Mouse (Mus musculus) limb, embryonic 14.5 days (tissue): ENCODE results near the gene Myadm. TPM values are rescaled to one million over a fixed set of nuclear protein-coding genes. Genes with fewer than 3 reads are reported as not detected.

Experiments
- ATAC-seq: fragments of 200-750 bp; cut with Nextera tagmentation; 2 replicates; pipeline ENCODE4 v1.8.0; 2017; ENCODE audit warnings: low read depth, moderate number of reproducible peaks, moderate TSS enrichment; ENCODE audit not compliant: low FRiP score
- DNase-seq: peaks from one replicate; pipeline ENCODE4 v3.0.0-alpha.2; 2015; ENCODE audit warnings: low spot score
- H3K27ac ChIP-seq: fragments of 300-500 bp; sonication (generic); replicated peaks from 2 replicates; pipeline ENCODE4 v1.5.1; 2014; ENCODE audit warnings: low read depth, mild to moderate bottlenecking, low read length, moderate library complexity, mixed read lengths
- H3K27me3 ChIP-seq: fragments of 300-500 bp; sonication (generic); 2 replicates; pipeline ENCODE4 v1.6.1; 2014; ENCODE audit warnings: low read length, mixed read lengths; ENCODE audit not compliant: control insufficient read depth, insufficient read depth
- H3K36me3 ChIP-seq: fragments of 300-500 bp; sonication (generic); 2 replicates; pipeline ENCODE4 v1.6.1; 2014; ENCODE audit warnings: mild to moderate bottlenecking, low read length, moderate library complexity, mixed read lengths; ENCODE audit not compliant: control insufficient read depth, insufficient read depth
- H3K4me1 ChIP-seq: fragments of 300-500 bp; sonication (generic); 2 replicates; pipeline ENCODE4 v1.6.1; 2014; ENCODE audit warnings: antibody characterized with exemption, low read length, mixed read lengths; ENCODE audit not compliant: control insufficient read depth, insufficient read depth
- H3K4me2 ChIP-seq: fragments of 300-500 bp; sonication (generic); replicated peaks from 2 replicates; pipeline ENCODE4 v1.6.1; 2014; ENCODE audit warnings: low read depth, mild to moderate bottlenecking, low read length, moderate library complexity; ENCODE audit not compliant: severe bottlenecking
- H3K4me3 ChIP-seq: fragments of 300-500 bp; sonication (generic); replicated peaks from 2 replicates; pipeline ENCODE4 v1.5.1; 2014; ENCODE audit warnings: low read length
- H3K9ac ChIP-seq: fragments of 300-500 bp; sonication (generic); 2 replicates; pipeline ENCODE4 v1.6.1; 2014; ENCODE audit warnings: mild to moderate bottlenecking, low read depth, low read length, moderate library complexity; ENCODE audit not compliant: severe bottlenecking
- H3K9me3 ChIP-seq: fragments of 300-500 bp; sonication (generic); 2 replicates; pipeline ENCODE4 v1.6.1; 2016; ENCODE audit warnings: low read length; ENCODE audit not compliant: control insufficient read depth
- POLR2A ChIP-seq: fragments of 200-500 bp; IDR thresholded peaks from 2 replicates; pipeline ENCODE4 v1.8.0; 2012; ENCODE audit warnings: inconsistent platforms, mild to moderate bottlenecking, moderate library complexity, borderline replicate concordance; ENCODE audit not compliant: insufficient read depth, insufficient read length; ENCODE audit errors: extremely low read depth
- WGBS: fragments of 180-500 bp; shearing (Covaris S2); extraction: QIAGEN DNeasy Blood & Tissue Kit; methylation state at CpG from one replicate; pipeline ENCODE4 v1.1.7; 2014; 5-methylcytosine and 5-hydroxymethylcytosine counted together
- polyA plus RNA-seq, 2 experiments: library from polyadenylated mRNA; depleted of rRNA in 1 of 2; stranded (reverse) in 1 of 2; unstranded in 1 of 2; fragments of >200 nt; fragmentation: Nextera tagmentation in 1 of 2; extraction: Ambion mirVana in 1 of 2; gene quantifications; 2 replicates each; pipeline versions ENCODE4 v1.2.1 to v1.2.3; 2012 to 2014

Gene Myadm
- polyA plus RNA-seq, 2 experiments, result 141 to 209 TPM

GRCm38 (mm10) chr7:3348326-3348725, 59.4 kb downstream of the Myadm start:
- DNase-seq (no peak), ATAC-seq (no peak)
- 69% methylated on average over 5 of the region's 5 CpGs for WGBS
- no peak overlapping the region for H3K9ac ChIP-seq
- no peaks in the 10 kb centered on the region for H3K27me3 ChIP-seq
- H3K36me3 ChIP-seq, result peaks cover 73% of the 10 kb centered on the region
- no peak overlapping the region for H3K4me3 ChIP-seq
- no peak for TF ChIP-seq POLR2A
- H3K9me3 ChIP-seq, result no peaks in the 10 kb centered on the region
- H3K4me2 ChIP-seq, result no peak overlapping the region
- H3K4me1 ChIP-seq, result no peaks in the 10 kb centered on the region
- H3K27ac ChIP-seq, result no peak overlapping the region

GRCm38 (mm10) chr7:3349775-3350174, 60.9 kb downstream of the Myadm start:
- TF ChIP-seq POLR2A, result no peak
- H3K27ac ChIP-seq, result no peak overlapping the region
- ATAC-seq, result no peak

More at GRCm38 (mm10) chr7:3349775-3350174, 60.9 kb downstream of the Myadm start:
- H3K9me3 ChIP-seq, result no peaks in the 10 kb centered on the region
- 87% methylated on average over 9 of the region's 9 CpGs for WGBS
- H3K9ac ChIP-seq, result no peak overlapping the region
- no peak overlapping the region for H3K4me3 ChIP-seq
- peaks cover 70% of the 10 kb centered on the region for H3K36me3 ChIP-seq
- DNase-seq, result no peak
- H3K4me1 ChIP-seq, result no peaks in the 10 kb centered on the region
- no peak overlapping the region for H3K4me2 ChIP-seq
- H3K27me3 ChIP-seq, result no peaks in the 10 kb centered on the region

Other genes starting within 250 kb of the Myadm start
- 0.23 and 0.42 TPM in 2 replicates for gene AU018091, start 119.9 kb upstream of the Myadm start, polyA plus RNA-seq (2012; rRNA removed)
- gene AU018091, start 119.9 kb upstream of the Myadm start, polyA plus RNA-seq (2014; fragmentation: Nextera tagmentation; extraction: Ambion mirVana), result 0.10 and 0.28 TPM in 2 replicates
- gene Nlrp12, start 39.3 kb upstream of the Myadm start, polyA plus RNA-seq (2012; rRNA removed), result not detected in 2 replicates
- not detected in 2 replicates for gene Nlrp12, start 39.3 kb upstream of the Myadm start, polyA plus RNA-seq (2014; fragmentation: Nextera tagmentation; extraction: Ambion mirVana)
- 1.6 and 1.7 TPM in 2 replicates for gene Prkcg, start 99 bp downstream of the Myadm start, polyA plus RNA-seq (2012; rRNA removed)
- gene Prkcg, start 99 bp downstream of the Myadm start, polyA plus RNA-seq (2014; fragmentation: Nextera tagmentation; extraction: Ambion mirVana), result 0.17 and 0.35 TPM in 2 replicates
- gene Cacng7, start 43.9 kb downstream of the Myadm start, polyA plus RNA-seq (2012; rRNA removed), result 129 and 207 TPM in 2 replicates
- gene Cacng7, start 43.9 kb downstream of the Myadm start, polyA plus RNA-seq (2014; fragmentation: Nextera tagmentation; extraction: Ambion mirVana), result 2.5 and 3.9 TPM in 2 replicates
- gene Cacng8, start 101.6 kb downstream of the Myadm start, polyA plus RNA-seq (2012; rRNA removed), result 4.0 and 5.5 TPM in 2 replicates
- 3.6 and 4.7 TPM in 2 replicates for gene Cacng8, start 101.6 kb downstream of the Myadm start, polyA plus RNA-seq (2014; fragmentation: Nextera tagmentation; extraction: Ambion mirVana)
- gene Cacng6, start 135.1 kb downstream of the Myadm start, polyA plus RNA-seq (2012; rRNA removed), result 8.0 and 8.9 TPM in 2 replicates
- 7.1 and 10.0 TPM in 2 replicates for gene Cacng6, start 135.1 kb downstream of the Myadm start, polyA plus RNA-seq (2014; fragmentation: Nextera tagmentation; extraction: Ambion mirVana)
- 0.48 and 0.65 TPM in 2 replicates for gene Tarm1, start 213.5 kb downstream of the Myadm start, polyA plus RNA-seq (2012; rRNA removed)
- gene Tarm1, start 213.5 kb downstream of the Myadm start, polyA plus RNA-seq (2014; fragmentation: Nextera tagmentation; extraction: Ambion mirVana), result 0.80 and 0.92 TPM in 2 replicates